Mouse (Mus musculus): ENCODE data around the gene Tmem121b. TPM values are rescaled to one million over a fixed set of nuclear protein-coding genes. Genes with fewer than 3 reads are reported as not detected.

Tmem121b gene
- polyA plus RNA-seq, 1 experiment from 2014 or later: 0.49 TPM

DNA sequence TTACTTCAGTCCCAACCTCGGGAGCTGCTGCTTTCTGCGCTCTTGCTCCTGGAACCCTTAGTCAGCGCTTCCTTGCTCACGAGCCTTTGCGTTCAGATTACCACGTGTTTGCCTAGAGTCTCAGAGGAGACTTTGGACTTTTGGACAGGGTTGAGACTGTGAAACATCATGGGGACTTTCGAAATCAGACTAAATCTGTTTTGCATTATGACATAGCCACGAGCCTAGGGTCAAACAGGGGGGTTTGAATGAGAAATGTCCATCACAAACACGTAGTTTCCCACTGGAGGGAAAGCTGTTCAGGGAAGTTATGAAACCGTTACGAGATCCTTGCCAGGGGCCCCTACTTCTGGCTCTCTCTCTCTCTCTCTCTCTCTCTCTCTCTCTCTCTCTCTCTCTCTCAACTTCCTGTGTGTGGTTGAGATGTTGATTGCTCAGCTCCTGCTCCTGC is 39.0 kb downstream of the Tmem121b start:
- H3K27ac ChIP-seq (replicated peaks): no peak overlapping the region
- no peaks in the 10 kb centered on the region for H3K9me3 ChIP-seq (replicated peaks)
- DNase-seq (ENCODE audit: low spot score): no peak
- WGBS: 67% methylated on average over 11 of the region's 11 CpGs
- no peak overlapping the region for H3K4me3 ChIP-seq
- no peaks in the 10 kb centered on the region for H3K36me3 ChIP-seq
- H3K4me1 ChIP-seq: no peaks in the 10 kb centered on the region
- H3K27me3 ChIP-seq (ENCODE audit: low read depth, poor library complexity, severe bottlenecking): no peaks in the 10 kb centered on the region

DNA sequence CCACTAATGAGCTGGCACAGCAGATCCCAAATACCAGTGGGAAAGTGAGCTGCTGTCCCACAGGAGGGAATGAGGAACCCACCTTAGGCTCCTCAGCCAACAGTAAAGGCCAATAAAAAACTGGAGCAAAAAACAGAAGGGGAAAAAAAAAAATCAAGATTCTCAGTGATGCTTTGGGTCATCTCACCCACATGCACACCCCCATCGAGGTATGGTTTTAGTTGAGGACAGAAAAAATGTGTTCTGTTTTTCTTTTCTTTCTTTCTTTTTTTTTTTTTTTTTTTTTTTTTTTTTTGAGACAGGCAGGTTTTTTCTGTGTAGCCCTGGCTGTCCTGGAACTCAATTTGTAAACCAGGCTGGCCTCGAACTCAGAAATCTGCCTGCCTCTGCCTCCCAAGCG is 40.1 kb downstream of the Tmem121b start:
- Histone ChIP-seq H3K36me3 (no peaks in the 10 kb centered on the region), H3K4me3 (no peak overlapping the region), H3K27me3 (ENCODE audit: low read depth, poor library complexity, severe bottlenecking) (no peaks in the 10 kb centered on the region), H3K9me3 (replicated peaks) (no peaks in the 10 kb centered on the region), H3K4me1 (no peaks in the 10 kb centered on the region), H3K27ac (replicated peaks) (no peak overlapping the region)
- DNase-seq (ENCODE audit: low spot score): no peak
- WGBS: 92% methylated on average over 3 of the region's 3 CpGs

DNA sequence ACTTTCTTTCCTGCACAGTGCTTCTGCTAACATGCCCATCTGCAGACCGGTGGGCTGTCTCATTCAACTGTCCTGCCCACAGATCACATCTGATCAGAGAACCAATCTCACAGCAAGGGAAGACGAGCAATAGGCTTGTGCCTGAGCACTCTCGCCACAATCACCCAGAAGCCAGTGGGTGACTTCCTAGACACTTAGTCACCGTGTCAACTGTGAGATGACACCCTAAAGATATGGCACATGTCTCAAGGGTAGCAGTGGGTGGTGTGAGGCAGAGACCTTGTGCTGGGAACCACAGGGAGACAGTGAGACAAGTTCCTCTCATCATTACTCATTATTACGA is 40.5 kb downstream of the Tmem121b start:
- H3K9me3 ChIP-seq (replicated peaks): no peaks in the 10 kb centered on the region
- no peak for DNase-seq (ENCODE audit: low spot score)
- no peaks in the 10 kb centered on the region for H3K27me3 ChIP-seq (ENCODE audit: low read depth, poor library complexity, severe bottlenecking)
- 89% methylated on average over 5 of the region's 5 CpGs for WGBS
- no peaks in the 10 kb centered on the region for H3K36me3 ChIP-seq
- no peak overlapping the region for H3K4me3 ChIP-seq
- no peaks in the 10 kb centered on the region for H3K4me1 ChIP-seq
- H3K27ac ChIP-seq (replicated peaks): no peak overlapping the region

DNA sequence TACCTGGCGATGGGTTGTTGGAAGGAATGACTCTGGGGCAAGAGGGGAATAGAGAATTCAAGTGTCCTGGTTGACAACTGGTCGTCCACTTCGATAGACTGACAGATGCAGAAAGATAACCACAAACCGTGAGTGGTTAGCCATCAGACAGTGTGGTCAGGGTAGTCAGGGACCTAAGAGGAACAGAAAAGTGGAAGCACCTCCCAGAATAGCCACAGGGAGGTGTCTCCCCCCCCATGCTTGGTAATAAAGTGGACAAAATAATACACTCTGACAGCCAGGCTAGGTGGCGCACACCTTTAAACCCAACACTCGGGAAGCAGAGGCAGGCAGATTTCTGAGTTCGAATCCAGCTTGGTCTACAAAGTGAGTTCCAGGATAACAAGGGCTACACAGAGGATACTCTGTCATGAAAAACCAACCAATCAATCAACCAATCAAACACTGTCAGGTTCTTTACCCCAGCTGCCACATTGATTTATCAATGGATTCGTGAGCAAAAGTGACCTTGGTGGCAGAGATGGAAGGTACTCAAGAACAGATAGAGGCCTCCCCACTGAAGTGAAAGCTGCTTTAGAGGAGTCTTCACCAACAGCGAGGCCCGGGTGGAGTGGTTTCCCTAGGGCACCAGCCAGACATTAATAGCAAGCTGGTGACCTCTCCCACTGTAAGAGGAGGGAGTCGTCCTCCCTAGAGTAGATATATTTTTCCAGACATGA is 41.1 kb downstream of the Tmem121b start:
- no peak for DNase-seq (ENCODE audit: low spot score)
- Histone ChIP-seq H3K36me3 (no peaks in the 10 kb centered on the region), H3K27me3 (ENCODE audit: low read depth, poor library complexity, severe bottlenecking) (no peaks in the 10 kb centered on the region), H3K4me1 (no peaks in the 10 kb centered on the region), H3K27ac (replicated peaks) (no peak overlapping the region), H3K4me3 (no peak overlapping the region), H3K9me3 (replicated peaks) (no peaks in the 10 kb centered on the region)
- WGBS: 87% methylated on average over 11 of the region's 11 CpGs

DNA sequence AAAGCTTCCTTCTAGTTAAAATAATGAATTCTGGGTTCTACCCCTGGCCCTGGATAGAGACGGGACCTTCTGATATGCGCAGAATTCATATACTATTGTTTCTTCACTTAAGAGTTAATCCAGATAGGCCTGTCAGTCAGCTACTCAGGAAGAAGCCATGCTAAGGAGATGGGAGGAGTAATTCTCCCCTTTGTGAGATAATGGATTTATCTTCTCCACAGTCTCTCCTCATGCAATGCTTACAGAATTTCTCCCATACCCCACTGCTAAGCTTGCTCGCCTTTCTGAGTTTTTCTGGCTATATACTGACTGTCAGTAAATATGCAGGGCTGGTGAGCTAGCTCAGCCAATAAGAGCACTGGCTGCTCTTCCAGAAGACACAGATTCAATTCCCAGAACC is 43.4 kb downstream of the Tmem121b start:
- Histone ChIP-seq H3K9me3 (replicated peaks) (no peaks in the 10 kb centered on the region), H3K27me3 (ENCODE audit: low read depth, poor library complexity, severe bottlenecking) (no peaks in the 10 kb centered on the region), H3K27ac (replicated peaks) (no peak overlapping the region), H3K4me1 (no peaks in the 10 kb centered on the region), H3K36me3 (peaks cover 8% of the 10 kb centered on the region; the same call in 1 of the 2 replicates), H3K4me3 (no peak overlapping the region)
- DNase-seq (ENCODE audit: low spot score): no peak
- WGBS: 82% methylated on average over 3 of the region's 3 CpGs

DNA sequence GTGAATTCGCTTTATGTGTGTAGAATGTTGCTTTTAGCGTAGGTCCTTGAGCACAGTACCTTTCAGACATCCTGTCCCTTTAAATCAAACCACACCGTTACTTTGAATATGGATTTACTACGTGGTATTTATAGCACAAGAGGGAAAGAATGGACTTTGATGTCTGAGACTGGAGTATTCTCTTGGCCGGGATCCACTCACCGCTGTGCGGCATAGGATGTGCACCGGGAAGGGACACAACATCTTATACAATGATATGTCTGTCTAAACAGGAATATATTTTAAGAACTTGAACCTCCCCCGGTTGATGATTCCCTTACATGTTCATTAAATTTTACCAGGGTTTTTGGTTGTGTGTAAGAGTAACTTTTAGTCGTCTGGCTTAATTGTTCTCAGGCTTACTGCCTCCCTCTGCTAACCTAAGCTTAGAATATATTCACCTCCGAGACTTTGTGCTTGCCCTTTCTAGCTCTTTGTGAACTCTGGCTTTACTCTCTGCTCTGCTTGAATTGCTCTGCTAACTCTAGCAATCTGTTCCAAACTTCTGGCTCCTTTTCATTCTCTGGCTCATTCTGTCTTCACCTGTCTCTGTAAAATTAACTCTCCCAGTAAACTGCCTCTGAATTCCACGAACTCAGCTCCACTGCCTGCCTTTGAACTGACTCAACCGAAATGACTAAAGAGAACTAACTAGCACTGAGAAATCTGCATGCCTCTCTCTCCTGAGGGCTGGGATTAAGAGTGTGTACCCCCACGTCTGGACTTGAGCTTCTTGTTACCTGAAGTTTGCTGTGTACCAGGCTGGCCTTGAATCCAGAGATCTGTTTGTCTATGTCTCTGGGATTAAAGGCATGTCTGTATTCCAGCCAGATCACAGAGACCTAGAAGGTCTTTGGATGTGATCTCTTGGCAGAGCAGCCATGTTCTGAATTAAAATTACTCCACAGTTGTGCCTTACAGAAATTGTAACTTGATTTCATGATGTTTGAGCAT is 49.9 kb downstream of the Tmem121b start:
- Histone ChIP-seq H3K4me3 (no peak overlapping the region), H3K36me3 (peaks cover 70% of the 10 kb centered on the region), H3K27me3 (ENCODE audit: low read depth, poor library complexity, severe bottlenecking) (no peaks in the 10 kb centered on the region), H3K9me3 (replicated peaks) (no peaks in the 10 kb centered on the region), H3K4me1 (no peaks in the 10 kb centered on the region), H3K27ac (replicated peaks) (no peak overlapping the region)
- WGBS: 91% methylated on average over 14 of the region's 14 CpGs
- no peak for DNase-seq (ENCODE audit: low spot score)

DNA sequence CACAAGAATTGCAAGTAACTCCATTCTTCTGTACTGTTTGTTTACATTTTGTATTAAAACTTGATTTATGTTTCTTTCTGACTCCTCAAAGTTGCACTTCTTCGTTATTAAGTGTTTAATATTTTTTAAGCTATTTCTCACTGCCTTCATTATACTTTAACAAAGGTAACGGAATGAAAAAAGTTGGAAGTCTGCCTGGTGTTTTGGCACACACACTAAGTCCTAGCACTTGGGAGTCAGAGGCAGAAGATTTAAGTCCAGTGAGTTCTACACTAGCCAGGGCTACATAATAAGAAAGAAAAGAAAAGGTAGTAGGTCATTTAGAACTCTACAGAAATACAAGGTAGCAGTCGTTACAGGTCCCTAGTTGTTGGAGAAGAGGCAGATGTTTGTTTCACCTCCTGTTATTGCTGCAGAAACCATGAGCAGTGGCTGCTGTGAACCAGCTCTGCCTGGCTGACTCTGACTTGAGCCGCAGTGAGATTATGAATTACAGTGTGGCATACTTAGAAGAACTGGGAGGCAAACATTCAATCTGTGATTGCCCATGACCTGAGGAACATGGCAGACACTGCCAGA is 51.3 kb downstream of the Tmem121b start:
- peaks cover 84% of the 10 kb centered on the region for H3K36me3 ChIP-seq

More for the DNA sequence above, 51.3 kb downstream of the Tmem121b start:
- no peaks in the 10 kb centered on the region for H3K4me1 ChIP-seq
- DNase-seq (ENCODE audit: low spot score): no peak
- no peak overlapping the region for H3K27ac ChIP-seq (replicated peaks)
- WGBS: 93% methylated on average over 4 of the region's 4 CpGs
- H3K27me3 ChIP-seq (ENCODE audit: low read depth, poor library complexity, severe bottlenecking): no peaks in the 10 kb centered on the region
- no peak overlapping the region for H3K4me3 ChIP-seq
- no peaks in the 10 kb centered on the region for H3K9me3 ChIP-seq (replicated peaks)

Other genes starting within 250 kb of the Tmem121b start
- not detected in 2 replicates for gene D330020A13Rik, start 199.4 kb downstream of the Tmem121b start, polyA plus RNA-seq (2016; fragmentation: Nextera tagmentation; extraction: Ambion mirVana)
- 0.05 and 0.11 TPM in 2 replicates for gene B4galnt3, start 199.2 kb downstream of the Tmem121b start, polyA plus RNA-seq (2016; fragmentation: Nextera tagmentation; extraction: Ambion mirVana)
- 49.0 and 49.9 TPM in 2 replicates for gene Kdm5a, start 129.7 kb downstream of the Tmem121b start, polyA plus RNA-seq (2016; fragmentation: Nextera tagmentation; extraction: Ambion mirVana)
- gene Ccdc77, start 129.4 kb downstream of the Tmem121b start, polyA plus RNA-seq (2016; fragmentation: Nextera tagmentation; extraction: Ambion mirVana): 29.6 and 29.7 TPM in 2 replicates
- gene Il17ra, start 30.6 kb downstream of the Tmem121b start, polyA plus RNA-seq (2016; fragmentation: Nextera tagmentation; extraction: Ambion mirVana): 4.8 and 5.1 TPM in 2 replicates
- 21.0 and 21.6 TPM in 2 replicates for gene Hdhd5, start 37.5 kb upstream of the Tmem121b start, polyA plus RNA-seq (2016; fragmentation: Nextera tagmentation; extraction: Ambion mirVana)
- 13.4 and 14.6 TPM in 2 replicates for gene Cecr2, start 172.6 kb upstream of the Tmem121b start, polyA plus RNA-seq (2016; fragmentation: Nextera tagmentation; extraction: Ambion mirVana)

Measured in midbrain, embryonic 10.5 days (tissue).